In the genomic region with DNA sequence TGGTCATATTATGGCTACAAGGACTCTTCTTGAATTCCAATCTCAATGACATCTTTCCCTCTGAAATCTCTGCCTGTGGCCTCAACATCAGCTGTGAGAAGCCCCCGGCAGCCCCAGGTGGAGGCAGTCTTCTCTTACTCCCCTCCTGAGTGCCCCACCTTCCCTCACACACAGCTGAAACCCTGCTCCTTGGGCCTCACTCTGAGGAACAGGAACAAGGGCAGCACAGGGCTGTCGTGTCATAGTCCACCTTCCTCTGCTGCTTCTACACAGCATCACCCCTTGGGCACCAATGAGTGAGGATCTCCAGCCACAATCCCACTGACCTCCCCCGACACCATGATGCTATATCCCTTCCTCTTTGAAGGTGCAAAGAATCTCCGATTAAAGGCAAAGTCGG, we compare ENCODE assay signal across 13 mouse cellular contexts. TPM values are rescaled to one million over a fixed set of nuclear protein-coding genes. Genes with fewer than 3 reads are reported as not detected.
DNase-seq lines count a peak whose midpoint lies in the region; ATAC-seq and TF ChIP-seq lines count a peak whose summit lies in the region.
"Had no signal": no experiment of that assay in that cellular context is flagged by ENCODE, and none has a peak within 500 bp of the region (broad histone marks: within the 10 kb centered on the region; RNA-seq: fewer than 3 reads in every experiment).

No protein-coding gene starts in this region.

- WGBS in heart, embryonic 14.5 days, result 74% methylated on average over 5 of the region's 5 CpGs
- 41% methylated on average over 5 of the region's 5 CpGs for WGBS in spleen, adult 2 months
- WGBS in liver, embryonic 16.5 days (ENCODE audit: insufficient replicate concordance), result 47% methylated on average over 5 of the region's 5 CpGs

- H3K4me3 ChIP-seq in heart, embryonic 14.5 days (ENCODE audit: control insufficient read depth in 1 of 2, insufficient read depth in 1 of 2, low read depth in 1 of 2, low read length in 2 of 2), result no peak overlapping the region
- no peak overlapping the region for H3K4me3 ChIP-seq in spleen, adult 2 months (ENCODE audit: extremely low read depth, insufficient read depth, insufficient read length)
- H3K4me3 ChIP-seq in liver, embryonic 16.5 days (ENCODE audit: low read depth, low read length), result no peak overlapping the region
- H3K4me3 ChIP-seq: forebrain, embryonic 13.5 days; hindbrain, embryonic 13.5 days; limb, embryonic 13.5 days had no signal

- no peak for TF ChIP-seq CTCF in spleen, adult 2 months (IDR thresholded peaks at IDR 0.05; ENCODE audit: extremely low read depth, insufficient read depth, insufficient read length, insufficient replicate concordance)

- peaks cover 24 to 50% of the 10 kb centered on the region in 2 experiments for H3K4me1 ChIP-seq in heart, embryonic 14.5 days (ENCODE audit: control insufficient read depth in 2 of 2, insufficient read depth in 2 of 2, low read length in 2 of 2)
- H3K4me1 ChIP-seq in spleen, adult 2 months (ENCODE audit: control insufficient read depth, insufficient read depth, insufficient read length), result peaks cover 20% of the 10 kb centered on the region
- H3K4me1 ChIP-seq in liver, embryonic 16.5 days (ENCODE audit: control insufficient read depth, low read depth, low read length), result peaks cover 9% of the 10 kb centered on the region

- TF ChIP-seq POLR2A in spleen, adult 2 months (IDR thresholded peaks at IDR 0.05; ENCODE audit: low read depth, low read length), result no peak

- H3K9me3 ChIP-seq in heart, embryonic 14.5 days (ENCODE audit: control insufficient read depth, low read length), result no peaks in the 10 kb centered on the region
- H3K9me3 ChIP-seq in liver, embryonic 16.5 days (replicated peaks; ENCODE audit: control insufficient read depth, low read length), result no peaks in the 10 kb centered on the region
- H3K9me3 ChIP-seq: forebrain, embryonic 13.5 days; hindbrain, embryonic 13.5 days; limb, embryonic 13.5 days had no signal

- peak overlapping the region; percentile 52 for H3K4me2 ChIP-seq in heart, embryonic 14.5 days (ENCODE audit: low read length)
- H3K4me2 ChIP-seq in liver, embryonic 16.5 days (ENCODE audit: low read depth, low read length), result peak overlapping the region; percentile 28; the same call in 1 of the 2 replicates
- H3K4me2 ChIP-seq: forebrain, embryonic 13.5 days; hindbrain, embryonic 13.5 days; limb, embryonic 13.5 days had no signal

- peak overlapping the region in 1 of 2 experiments; percentile 76; a peak in 2 of 4 replicates for H3K27ac ChIP-seq in heart, embryonic 14.5 days (replicated peaks in 1 of 2; ENCODE audit: control insufficient read depth in 1 of 2, insufficient read depth in 1 of 2, low read depth in 2 of 2, low read length in 2 of 2)
- peak overlapping the region; percentile 78 for H3K27ac ChIP-seq in spleen, adult 2 months (ENCODE audit: insufficient read depth, low read length)
- peak overlapping the region; percentile 60 for H3K27ac ChIP-seq in liver, embryonic 16.5 days (ENCODE audit: low read length)
- H3K27ac ChIP-seq: forebrain, embryonic 13.5 days; hindbrain, embryonic 13.5 days; limb, embryonic 13.5 days had no signal

- DNase-seq in heart, adult 8-10 months (ENCODE audit: low spot score), result no peak
- DNase-seq in spleen, adult 2 months (ENCODE audit: low read depth in 1 of 2, low spot score in 2 of 2), result no peak
- no peak for DNase-seq in spleen, postnatal 4 days (ENCODE audit: low spot score in 2 of 2)
- peak; percentile 30 to 44 for DNase-seq in thymus, postnatal 36 days
- no peak for DNase-seq in layer of hippocampus, adult 18-20 months (ENCODE audit: low spot score in 2 of 2)
- no peak for DNase-seq in neural tube, embryonic 10.5 days (ENCODE audit: extremely low spot score, low spot score)
- DNase-seq: midbrain, embryonic 14.5 days had no signal

- H3K9ac ChIP-seq in heart, embryonic 14.5 days (ENCODE audit: low read length), result no peak overlapping the region
- H3K9ac ChIP-seq in liver, embryonic 16.5 days (ENCODE audit: low read depth, low read length), result no peak overlapping the region
- H3K9ac ChIP-seq: forebrain, embryonic 13.5 days; limb, embryonic 13.5 days had no signal

- H3K27me3 ChIP-seq in heart, embryonic 14.5 days (ENCODE audit: control insufficient read depth, insufficient read depth, low read length), result no peaks in the 10 kb centered on the region
- no peaks in the 10 kb centered on the region for H3K27me3 ChIP-seq in spleen, adult 2 months (ENCODE audit: control insufficient read depth, insufficient read depth, low read length)
- H3K27me3 ChIP-seq in liver, embryonic 16.5 days (ENCODE audit: control insufficient read depth, insufficient read depth, low read depth, low read length), result no peaks in the 10 kb centered on the region
- H3K27me3 ChIP-seq: forebrain, embryonic 13.5 days; hindbrain, embryonic 13.5 days; limb, embryonic 13.5 days had no signal

- no peak for ATAC-seq in heart, embryonic 14.5 days (ENCODE audit: insufficient number of reproducible peaks, insufficient read depth, low FRiP score, low read depth)
- no peak for ATAC-seq in liver, embryonic 16.5 days (ENCODE audit: low read depth)
- ATAC-seq: forebrain, embryonic 13.5 days had no signal

- peaks cover 91% of the 10 kb centered on the region for H3K36me3 ChIP-seq in heart, embryonic 14.5 days (ENCODE audit: control insufficient read depth, insufficient read depth, low read length)
- no peaks in the 10 kb centered on the region for H3K36me3 ChIP-seq in spleen, adult 2 months (ENCODE audit: control insufficient read depth, insufficient read depth, low read length)
- no peaks in the 10 kb centered on the region; the same call in 1 of the 2 replicates for H3K36me3 ChIP-seq in liver, embryonic 16.5 days (ENCODE audit: control insufficient read depth, insufficient read depth)

RNA-seq across cellular contexts. Expression of a gene that starts 7.9 kb away (rescaled TPM):
- 64.0 and 72.1 TPM in 2 replicates for polyA plus RNA-seq in heart, embryonic 14.5 days (2014; fragmentation: Nextera tagmentation; extraction: Ambion mirVana)
- 10 to 100 TPM; 47.2 to 73.5 (median 58.4) TPM for total RNA-seq in heart, adult 8-10 months (2022)
- polyA plus RNA-seq in spleen, adult 2 months (2012; rRNA removed), result 15.7 and 15.8 TPM in 2 replicates
- polyA plus RNA-seq in liver, embryonic 16.5 days (2015; fragmentation: Nextera tagmentation; extraction: Ambion mirVana), result 4.1 and 5.2 TPM in 2 replicates
- total RNA-seq in layer of hippocampus, adult 18-20 months (2021), result 100 to 1,000 TPM; 225 to 233 TPM

RNA-seq across cellular contexts. Expression of a gene that starts 50.4 kb away (rescaled TPM):
- polyA plus RNA-seq in heart, embryonic 14.5 days (2014; fragmentation: Nextera tagmentation; extraction: Ambion mirVana), result 1.5 and 1.7 TPM in 2 replicates
- 1 to 10 TPM; 4.9 to 7.7 (median 5.6) TPM for total RNA-seq in heart, adult 8-10 months (2022)
- 1.0 and 1.2 TPM in 2 replicates for polyA plus RNA-seq in spleen, adult 2 months (2012; rRNA removed)
- polyA plus RNA-seq in liver, embryonic 16.5 days (2015; fragmentation: Nextera tagmentation; extraction: Ambion mirVana), result 0.91 and 1.2 TPM in 2 replicates
- 1 to 10 TPM; 3.3 to 4.5 TPM for total RNA-seq in layer of hippocampus, adult 18-20 months (2021)
- polyA plus RNA-seq: CD4-positive, CD25-positive, alpha-beta regulatory T cell, adult 4 months had no signal

RNA-seq across cellular contexts. Expression of a gene that starts 51.7 kb away (rescaled TPM):
- polyA plus RNA-seq in heart, embryonic 14.5 days (2014; fragmentation: Nextera tagmentation; extraction: Ambion mirVana), result 16.8 and 20.9 TPM in 2 replicates
- total RNA-seq in heart, adult 8-10 months (2022), result 10 to 100 TPM in 1 of 4 experiments, 1 to 10 TPM in 3; 7.1 to 10.6 (median 9.9) TPM
- 41.6 and 43.2 TPM in 2 replicates for polyA plus RNA-seq in spleen, adult 2 months (2012; rRNA removed)
- 14.5 and 16.7 TPM in 2 replicates for polyA plus RNA-seq in liver, embryonic 16.5 days (2015; fragmentation: Nextera tagmentation; extraction: Ambion mirVana)
- total RNA-seq in layer of hippocampus, adult 18-20 months (2021), result 10 to 100 TPM; 14.9 to 17.6 TPM

Comparison
In these comparisons a context has a peak if more than half of its experiments do, and no peak if none do; other contexts are left out.
1. DNase-seq: peak in thymus, postnatal 36 days (2 of 2); none in heart, adult 8-10 months (single experiment), spleen, adult 2 months (0 of 2), spleen, postnatal 4 days (0 of 2), layer of hippocampus, adult 18-20 months (0 of 2) and neural tube, embryonic 10.5 days (single experiment).